Mouse (Mus musculus): Measurements from ENCODE around the gene Wap.

DNA sequence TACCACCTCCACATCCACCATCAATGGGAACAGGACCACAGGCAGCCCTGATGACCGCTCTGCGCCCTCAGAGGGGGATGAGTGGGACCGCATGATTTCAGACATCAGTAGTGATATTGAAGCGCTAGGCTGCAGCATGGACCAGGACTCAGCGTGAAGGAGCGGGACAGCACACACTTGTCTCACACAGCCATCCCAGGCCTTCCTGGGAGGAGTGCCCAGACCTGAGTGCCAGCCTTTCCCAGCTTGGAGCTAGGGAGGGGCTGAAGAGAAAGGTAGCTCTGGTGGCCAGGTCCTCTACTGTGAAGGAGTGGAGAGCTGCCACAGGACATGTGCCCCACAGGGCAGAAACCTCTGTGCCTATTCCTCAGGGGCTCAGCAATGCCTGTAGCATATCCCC, 42.2 kb downstream of the Wap start:
- TF ChIP-seq POLR2A (IDR thresholded peaks at IDR 0.05; ENCODE audit: borderline replicate concordance, control insufficient read depth, low read depth, low read length) (no peak), CTCF (IDR thresholded peaks at IDR 0.05; ENCODE audit: control insufficient read depth, insufficient read depth, low read length) (no peak)
